Mouse (Mus musculus) cortical plate, adult 2 months (tissue): ENCODE data around the gene Bcl7b.

Source experiments
- CTCF ChIP-seq: fragments of 200-500 bp; IDR thresholded peaks from 2 replicates; pipeline ENCODE4 v1.5.1; 2011; ENCODE audit warnings: mild to moderate bottlenecking, control low read depth, low read length; ENCODE audit not compliant: insufficient read depth; ENCODE audit errors: extremely low read depth
- POLR2A ChIP-seq: fragments of 200-500 bp; IDR thresholded peaks from 2 replicates; pipeline ENCODE4 v1.6.1; 2011; ENCODE audit warnings: mild to moderate bottlenecking, low read length, control low read depth; ENCODE audit not compliant: insufficient read depth; ENCODE audit errors: extremely low read depth

GRCm38 (mm10) chr5:135180796-135181195, 12.7 kb downstream of the Bcl7b start:
- no peak for TF ChIP-seq CTCF
- TF ChIP-seq POLR2A, result no peak
